Mouse (Mus musculus): ENCODE results near the gene Zfp384. TPM values are rescaled to one million over a fixed set of nuclear protein-coding genes. Genes with fewer than 3 reads are reported as not detected.

Gene Zfp384
- 9.3 and 10.1 TPM in 2 replicates for polyA plus RNA-seq (2015; fragmentation: Nextera tagmentation; extraction: Ambion mirVana)

DNA sequence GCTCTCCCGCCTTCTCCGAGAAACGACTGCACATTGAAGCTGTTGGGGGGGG is at the start of gene Zfp384:
Gene Zfp384 (plus strand): TSS at position 17 of the 52 bp plus-strand sequence.
- WGBS = 0% methylated on average over 3 of the region's 3 CpGs

DNA sequence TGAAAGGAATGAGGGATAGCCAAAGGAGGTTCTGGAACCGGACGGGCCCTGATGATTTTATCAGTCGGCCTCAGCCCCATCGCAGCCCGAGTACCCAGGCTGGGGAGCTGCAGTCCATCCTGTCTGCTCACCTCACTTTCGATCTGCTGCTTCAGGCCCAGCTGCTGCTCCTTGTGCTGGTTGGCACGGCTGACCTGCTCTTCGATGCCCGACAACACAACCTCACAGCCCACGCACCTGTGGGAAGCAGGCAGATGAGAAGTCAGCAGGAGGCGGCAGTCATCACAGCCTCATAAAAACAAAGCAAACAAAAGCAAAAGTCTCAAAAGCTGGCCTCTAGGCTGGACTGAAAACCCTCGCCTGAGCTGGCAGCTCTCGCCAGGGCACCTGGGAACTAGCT is 49.0 kb upstream of the Zfp384 start:
- no peak for ATAC-seq (ENCODE audit: extremely low read depth, insufficient number of reproducible peaks, low FRiP score, low TSS enrichment)
- Histone ChIP-seq H3K9me3 (no peaks in the 10 kb centered on the region), H3K27ac (replicated peaks) (no peak overlapping the region), H3K4me3 (no peak overlapping the region), H3K4me2 (no peak overlapping the region), H3K27me3 (replicated peaks) (no peaks in the 10 kb centered on the region), H3K36me3 (peaks cover 81% of the 10 kb centered on the region), H3K4me1 (peaks cover 18% of the 10 kb centered on the region), H3K9ac (no peak overlapping the region)
- 89% methylated on average over 13 of the region's 13 CpGs for WGBS

More for the DNA sequence above, at the start of gene Zfp384:
- 0 out of 2 replicates have a peak, but pooled peaks cover 8% of the 10 kb centered on the region for H3K27me3 ChIP-seq (replicated peaks)
- H3K4me3 ChIP-seq = peak within 1 kb of the TSS; percentile 83
- H3K9me3 ChIP-seq = no peaks in the 10 kb centered on the region
- peak within 1 kb of the TSS; percentile 79 for H3K4me2 ChIP-seq
- H3K4me1 ChIP-seq = peaks cover 39% of the 10 kb centered on the region
- peaks cover 31% of the 10 kb centered on the region for H3K36me3 ChIP-seq
- peak within 1 kb of the TSS; percentile 99 for H3K27ac ChIP-seq (replicated peaks)
- ATAC-seq (ENCODE audit: extremely low read depth, insufficient number of reproducible peaks, low FRiP score, low TSS enrichment) = no peak
- H3K9ac ChIP-seq = peak within 1 kb of the TSS; percentile 98

DNA sequence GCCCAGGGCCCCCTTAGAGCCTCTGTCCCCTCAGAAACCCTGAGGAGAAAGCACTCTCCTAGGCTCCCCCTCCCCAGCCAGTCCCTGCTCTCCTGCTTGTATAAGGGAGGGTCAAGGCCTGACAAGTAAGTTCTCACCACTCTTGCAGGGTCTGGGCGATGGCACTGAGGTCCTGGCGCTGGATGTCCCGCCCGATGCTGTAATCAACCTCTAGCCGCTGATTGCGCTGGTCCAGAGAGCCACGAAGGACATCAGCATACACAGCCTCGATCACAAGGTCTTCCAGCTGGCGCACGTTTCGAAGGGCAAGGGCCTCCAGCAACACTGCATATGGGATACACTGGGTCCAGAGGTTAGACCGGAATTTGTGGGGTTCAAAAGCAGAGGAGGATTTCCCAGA is 47.9 kb upstream of the Zfp384 start:
- H3K4me3 ChIP-seq = no peak overlapping the region
- H3K4me1 ChIP-seq = peaks cover 20% of the 10 kb centered on the region
- ATAC-seq (ENCODE audit: extremely low read depth, insufficient number of reproducible peaks, low FRiP score, low TSS enrichment) = no peak
- no peak overlapping the region for H3K9ac ChIP-seq
- peaks cover 71% of the 10 kb centered on the region for H3K36me3 ChIP-seq
- no peak overlapping the region for H3K27ac ChIP-seq (replicated peaks)
- 90% methylated on average over 12 of the region's 12 CpGs for WGBS
- no peaks in the 10 kb centered on the region for H3K9me3 ChIP-seq
- H3K4me2 ChIP-seq = no peak overlapping the region
- no peaks in the 10 kb centered on the region for H3K27me3 ChIP-seq (replicated peaks)

DNA sequence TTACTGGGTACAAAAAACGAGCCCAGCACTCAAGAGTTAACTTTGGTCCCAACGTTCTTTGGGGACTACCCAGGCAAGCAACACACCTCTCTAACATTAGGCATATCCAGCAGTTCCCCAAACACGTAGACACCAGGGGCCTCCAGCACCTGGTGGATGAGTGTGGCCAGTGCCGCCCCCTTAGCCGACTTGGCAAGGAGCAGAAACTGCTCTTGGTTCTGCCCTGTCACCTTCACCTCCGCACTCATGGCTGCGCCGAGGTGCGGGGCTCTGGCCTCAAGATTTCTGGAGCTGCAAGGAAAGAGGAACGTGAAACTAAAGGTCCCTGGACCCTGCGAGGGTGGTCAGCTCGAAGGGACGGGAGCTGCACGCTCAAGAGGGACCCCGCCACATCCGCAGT is 44.3 kb upstream of the Zfp384 start:
- H3K9ac ChIP-seq = peak overlapping the region; percentile 95
- WGBS = 32% methylated on average over 16 of the region's 16 CpGs

DNA sequence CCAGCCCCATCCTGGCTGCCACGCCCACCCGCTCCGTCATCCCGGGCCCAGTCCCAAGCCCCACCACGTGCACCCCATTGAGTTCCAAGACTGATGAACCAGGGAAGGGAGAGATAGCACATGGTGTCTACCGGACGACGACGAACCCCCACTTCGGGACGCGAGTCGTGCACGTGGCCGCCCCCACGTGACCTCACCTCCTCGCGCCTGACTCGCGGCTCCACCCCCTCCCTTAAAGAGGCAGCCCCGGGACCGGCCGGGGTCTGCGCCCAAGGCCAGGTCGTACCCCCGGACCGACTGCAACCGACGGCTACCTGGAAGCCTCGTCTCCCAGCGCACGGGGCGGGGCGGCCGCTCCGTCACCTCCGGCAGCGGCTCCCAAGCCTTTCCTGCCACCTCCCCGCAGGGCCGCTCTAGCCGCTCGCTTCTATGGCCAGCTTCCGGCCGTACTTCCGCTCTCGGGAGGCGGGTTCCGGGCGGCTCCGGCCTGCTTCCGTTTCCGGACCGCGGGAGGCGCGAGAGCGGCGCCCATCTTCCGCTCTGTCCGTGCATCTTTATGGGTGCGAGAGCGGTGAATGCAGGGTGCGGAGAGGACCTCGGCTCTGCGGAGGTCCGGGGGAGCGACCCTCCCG is 43.7 kb upstream of the Zfp384 start, which contains the start of gene Cops7a:
Gene Cops7a (minus strand): TSS at position 451 of the 632 bp plus-strand sequence.
- Histone ChIP-seq H3K36me3 (peaks cover 43% of the 10 kb centered on the region), H3K4me3 (peak within 1 kb of the TSS; percentile 83), H3K9me3 (peaks cover 4% of the 10 kb centered on the region; the same call in 1 of the 2 replicates), H3K9ac (peak within 1 kb of the TSS; percentile 95), H3K4me1 (peaks cover 27% of the 10 kb centered on the region), H3K27me3 (replicated peaks) (no peaks in the 10 kb centered on the region; the same call in 1 of the 2 replicates), H3K4me2 (peak within 1 kb of the TSS; percentile 84), H3K27ac (replicated peaks) (peak within 1 kb of the TSS; percentile 93)
- ATAC-seq (ENCODE audit: extremely low read depth, insufficient number of reproducible peaks, low FRiP score, low TSS enrichment) = peak; percentile 91
- under 1% methylated on average over 68 of the region's 68 CpGs for WGBS

More for the DNA sequence above, 44.3 kb upstream of the Zfp384 start:
- ATAC-seq (ENCODE audit: extremely low read depth, insufficient number of reproducible peaks, low FRiP score, low TSS enrichment) = 0 out of 2 replicates have a peak, but pooled peaks have one; percentile 3
- Histone ChIP-seq H3K9me3 (peaks cover 4% of the 10 kb centered on the region; the same call in 1 of the 2 replicates), H3K27ac (replicated peaks) (peak overlapping the region; percentile 93), H3K4me3 (peak overlapping the region; percentile 83), H3K4me2 (peak overlapping the region; percentile 84), H3K36me3 (peaks cover 49% of the 10 kb centered on the region), H3K4me1 (peaks cover 27% of the 10 kb centered on the region), H3K27me3 (replicated peaks) (no peaks in the 10 kb centered on the region)

GRCm38 (mm10) chr6:124965747-124966146 is 43.2 kb upstream of the Zfp384 start:
- ATAC-seq (ENCODE audit: extremely low read depth, insufficient number of reproducible peaks, low FRiP score, low TSS enrichment) = no peak
- Histone ChIP-seq H3K9ac (peak overlapping the region; percentile 95), H3K4me1 (peaks cover 27% of the 10 kb centered on the region), H3K36me3 (peaks cover 38% of the 10 kb centered on the region), H3K4me3 (peak overlapping the region; percentile 83), H3K27me3 (replicated peaks) (peaks cover 4% of the 10 kb centered on the region; the same call in 1 of the 2 replicates), H3K4me2 (peak overlapping the region; percentile 84), H3K27ac (replicated peaks) (peak overlapping the region; percentile 93), H3K9me3 (peaks cover 4% of the 10 kb centered on the region; the same call in 1 of the 2 replicates)
- 9% methylated on average over 15 of the region's 15 CpGs for WGBS

- Histone ChIP-seq H3K4me3 (peak overlapping the region; percentile 83), H3K4me1 (peaks cover 27% of the 10 kb centered on the region), H3K9me3 (peaks cover 4% of the 10 kb centered on the region; the same call in 1 of the 2 replicates), H3K36me3 (peaks cover 29% of the 10 kb centered on the region), H3K4me2 (peak overlapping the region; percentile 84), H3K27ac (replicated peaks) (no peak overlapping the region), H3K9ac (no peak overlapping the region), H3K27me3 (replicated peaks) (peaks cover 4% of the 10 kb centered on the region; the same call in 1 of the 2 replicates)
- WGBS = 96% methylated on average over 7 of the region's 7 CpGs
- ATAC-seq (ENCODE audit: extremely low read depth, insufficient number of reproducible peaks, low FRiP score, low TSS enrichment) = no peak
These were observed 42.4 kb upstream of the Zfp384 start for GRCm38 (mm10) chr6:124966466-124967118.

GRCm38 (mm10) chr6:124967766-124968165 is 41.2 kb upstream of the Zfp384 start:
- WGBS = 66% methylated on average over 4 of the region's 4 CpGs

GRCm38 (mm10) chr6:124992241-124992640 is 16.7 kb upstream of the Zfp384 start:
- H3K27me3 ChIP-seq (replicated peaks) = peaks cover 60% of the 10 kb centered on the region
- no peaks in the 10 kb centered on the region for H3K36me3 ChIP-seq

More at GRCm38 (mm10) chr6:124967766-124968165, 41.2 kb upstream of the Zfp384 start:
- Histone ChIP-seq H3K9me3 (peaks cover 4% of the 10 kb centered on the region; the same call in 1 of the 2 replicates), H3K36me3 (peaks cover 18% of the 10 kb centered on the region), H3K4me2 (no peak overlapping the region), H3K4me3 (no peak overlapping the region), H3K27ac (replicated peaks) (no peak overlapping the region), H3K4me1 (peaks cover 19% of the 10 kb centered on the region), H3K9ac (no peak overlapping the region), H3K27me3 (replicated peaks) (peaks cover 4% of the 10 kb centered on the region; the same call in 1 of the 2 replicates)
- ATAC-seq (ENCODE audit: extremely low read depth, insufficient number of reproducible peaks, low FRiP score, low TSS enrichment) = no peak

GRCm38 (mm10) chr6:124993365-124993764 is 15.6 kb upstream of the Zfp384 start:
- no peak overlapping the region for H3K27ac ChIP-seq (replicated peaks)
- 71% methylated on average over 9 of the region's 9 CpGs for WGBS
- H3K9ac ChIP-seq = no peak overlapping the region
- ATAC-seq (ENCODE audit: extremely low read depth, insufficient number of reproducible peaks, low FRiP score, low TSS enrichment) = no peak
- H3K9me3 ChIP-seq = peaks cover 5% of the 10 kb centered on the region; the same call in 1 of the 2 replicates
- no peaks in the 10 kb centered on the region for H3K36me3 ChIP-seq
- H3K4me3 ChIP-seq = no peak overlapping the region
- no peak overlapping the region for H3K4me2 ChIP-seq
- H3K27me3 ChIP-seq (replicated peaks) = peaks cover 69% of the 10 kb centered on the region
- peaks cover 21% of the 10 kb centered on the region for H3K4me1 ChIP-seq

More at GRCm38 (mm10) chr6:124992241-124992640, 16.7 kb upstream of the Zfp384 start:
- Histone ChIP-seq H3K9ac (no peak overlapping the region), H3K4me3 (no peak overlapping the region), H3K4me2 (no peak overlapping the region), H3K9me3 (peaks cover 5% of the 10 kb centered on the region; the same call in 1 of the 2 replicates), H3K27ac (replicated peaks) (no peak overlapping the region), H3K4me1 (peaks cover 10% of the 10 kb centered on the region)
- ATAC-seq (ENCODE audit: extremely low read depth, insufficient number of reproducible peaks, low FRiP score, low TSS enrichment) = no peak
- 64% methylated on average over 4 of the region's 4 CpGs for whole genome bisulfite sequencing

DNA sequence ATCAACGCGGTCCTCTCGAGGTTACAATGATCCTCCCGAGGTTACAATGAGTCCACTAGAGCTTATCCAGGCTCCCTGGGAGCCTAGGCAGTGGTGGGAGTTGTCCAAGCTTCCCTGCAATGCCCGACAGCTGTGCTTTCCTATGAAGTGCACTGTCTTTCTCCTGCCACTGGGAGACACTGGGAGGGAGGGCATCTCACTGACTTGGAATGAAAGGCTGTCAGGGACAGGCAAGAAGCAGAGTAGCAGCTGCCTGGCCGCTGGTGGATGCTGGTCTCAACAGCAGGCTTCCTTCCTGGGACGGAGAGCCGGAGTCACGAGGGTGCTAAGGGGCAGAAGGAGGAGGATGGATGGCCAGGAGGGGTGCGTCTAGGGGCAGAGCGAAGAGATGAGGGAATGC is 15.1 kb upstream of the Zfp384 start:
- H3K27ac ChIP-seq (replicated peaks) = no peak overlapping the region
- peaks cover 72% of the 10 kb centered on the region for H3K27me3 ChIP-seq (replicated peaks)
- H3K9me3 ChIP-seq = peaks cover 5% of the 10 kb centered on the region; the same call in 1 of the 2 replicates
- no peaks in the 10 kb centered on the region for H3K36me3 ChIP-seq
- 11% methylated on average over 11 of the region's 11 CpGs for WGBS
- peak overlapping the region; percentile 48; the same call in 1 of the 2 replicates for H3K9ac ChIP-seq
- H3K4me2 ChIP-seq = no peak overlapping the region
- H3K4me3 ChIP-seq = no peak overlapping the region
- peaks cover 25% of the 10 kb centered on the region for H3K4me1 ChIP-seq
- ATAC-seq (ENCODE audit: extremely low read depth, insufficient number of reproducible peaks, low FRiP score, low TSS enrichment) = no peak

Measured in heart, embryonic 13.5 days (tissue).